Mouse (Mus musculus): Measurements from ENCODE around the gene Cnga1.

DNA sequence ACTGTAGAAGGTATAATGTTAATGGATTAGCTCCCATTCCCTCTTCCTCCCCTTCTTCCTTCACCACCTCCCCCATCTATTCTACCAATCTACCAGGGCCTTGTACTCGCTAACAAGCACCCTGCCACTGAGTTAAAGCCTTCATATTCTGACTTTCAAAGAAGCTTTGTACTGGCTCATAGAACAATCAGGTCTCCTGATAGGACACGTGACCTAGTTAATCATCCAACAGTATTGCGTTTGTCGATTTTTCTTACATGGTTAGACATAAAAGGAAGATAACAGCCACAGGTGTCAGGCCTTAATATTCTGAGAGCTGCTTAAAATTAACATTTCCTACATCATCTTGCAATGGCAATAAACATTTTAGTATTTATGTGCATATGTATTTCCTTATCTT, 40.9 kb downstream of the Cnga1 start:
- no peak for TF ChIP-seq CTCF (IDR thresholded peaks at IDR 0.05; ENCODE audit: borderline replicate concordance, insufficient read depth, low read depth, low read length)
- no peak for TF ChIP-seq POLR2A (IDR thresholded peaks at IDR 0.05; ENCODE audit: borderline replicate concordance, insufficient read depth, low read length)
